Mouse (Mus musculus) MEL (cell line): ENCODE measurements around the gene Gfpt1. TPM values are rescaled to one million over a fixed set of nuclear protein-coding genes. Genes with fewer than 3 reads are reported as not detected.

Experiments used
- DNase-seq: peaks from one replicate; pipeline ENCODE4 v3.0.0; 2011; ENCODE audit warnings: low read depth, low spot score
- H3K27ac ChIP-seq: 2 replicates; pipeline ENCODE4 v1.5.1; 2012; ENCODE audit warnings: low read depth, mild to moderate bottlenecking, control low read depth, low read length, moderate library complexity; ENCODE audit not compliant: control insufficient read depth
- H3K27me3 ChIP-seq, 2 experiments: fragments of 150-350 bp in 1 of 2; sonication (generic) in 1 of 2; 2 replicates each; pipeline ENCODE4 v1.6.1; 2012; ENCODE audit warnings: low read length in 2 of 2, mild to moderate bottlenecking in 2 of 2, improper control_type of control experiment in 1 of 2, moderate library complexity in 1 of 2; ENCODE audit not compliant: insufficient read depth in 2 of 2, control insufficient read depth in 1 of 2
- H3K36me3 ChIP-seq, 2 experiments: 2 replicates each; pipeline ENCODE4 v1.6.1; 2012 to 2014; ENCODE audit warnings: low read length in 2 of 2, improper control_type of control experiment in 1 of 2, inconsistent platforms in 1 of 2, mild to moderate bottlenecking in 1 of 2; ENCODE audit not compliant: insufficient read depth in 2 of 2, control insufficient read depth in 1 of 2
- H3K4me1 ChIP-seq, 2 experiments: fragments of 150-350 bp in 1 of 2; sonication (generic) in 1 of 2; 2 replicates each; pipeline ENCODE4 v1.6.1; 2012; ENCODE audit warnings: low read length in 2 of 2, improper control_type of control experiment in 1 of 2, mild to moderate bottlenecking in 1 of 2; ENCODE audit not compliant: insufficient read depth in 2 of 2, control insufficient read depth in 1 of 2
- H3K4me3 ChIP-seq, 2 experiments: fragments of 150-350 bp in 1 of 2; sonication (generic) in 1 of 2; 2 replicates each; pipeline ENCODE4 v1.5.1; 2012; ENCODE audit warnings: low read depth in 2 of 2, low read length in 2 of 2, mild to moderate bottlenecking in 2 of 2, moderate library complexity in 2 of 2, control low read depth in 1 of 2, improper control_type of control experiment in 1 of 2; ENCODE audit not compliant: control insufficient read depth in 1 of 2, insufficient read depth in 1 of 2
- H3K79me2 ChIP-seq: 2 replicates; pipeline ENCODE4 v1.6.1; 2012; ENCODE audit warnings: mild to moderate bottlenecking, low read length, moderate library complexity; ENCODE audit not compliant: control insufficient read depth, poor library complexity, insufficient read depth
- H3K9ac ChIP-seq: 2 replicates; pipeline ENCODE4 v1.6.1; 2012; ENCODE audit warnings: low read depth, mild to moderate bottlenecking, control low read depth, low read length, moderate library complexity; ENCODE audit not compliant: control insufficient read depth, poor library complexity, severe bottlenecking
- H3K9me3 ChIP-seq: fragments of 150-350 bp; sonication (generic); replicated peaks from 2 replicates; pipeline ENCODE4 v1.6.1; 2012; ENCODE audit warnings: mild to moderate bottlenecking, low read length, improper control_type of control experiment, moderate library complexity; ENCODE audit not compliant: insufficient read depth
- CHD1 ChIP-seq: IDR thresholded peaks from 2 replicates; pipeline ENCODE4 v1.6.1; 2012; ENCODE audit warnings: low read depth, mild to moderate bottlenecking, inconsistent platforms, low read length, improper control_type of control experiment
- CTCF ChIP-seq, 3 experiments: IDR thresholded peaks in 2 of 3; conservative IDR thresholded peaks in 1 of 3; 2 replicates each; pipeline ENCODE4 v1.5.1; 2011 to 2012; ENCODE audit warnings: low read length in 3 of 3, low read depth in 2 of 3, mild to moderate bottlenecking in 2 of 3, improper control_type of control experiment in 1 of 3, inconsistent platforms in 1 of 3, mixed read lengths in 1 of 3, moderate library complexity in 1 of 3; ENCODE audit not compliant: control insufficient read depth in 1 of 3, insufficient read depth in 1 of 3, poor library complexity in 1 of 3, severe bottlenecking in 1 of 3
- ETS1 ChIP-seq: IDR thresholded peaks from 2 replicates; pipeline ENCODE4 v1.6.1; 2012; ENCODE audit warnings: low read depth, mild to moderate bottlenecking, inconsistent platforms, low read length, improper control_type of control experiment, moderate library complexity
- GABPA ChIP-seq: IDR thresholded peaks from 2 replicates; pipeline ENCODE4 v1.6.1; 2012; ENCODE audit warnings: low read depth, mild to moderate bottlenecking, inconsistent platforms, low read length, improper control_type of control experiment, moderate library complexity
- GATA1 ChIP-seq: IDR thresholded peaks from 2 replicates; pipeline ENCODE4 v1.6.1; 2011; ENCODE audit warnings: low read depth, low read length, improper control_type of control experiment
- JUND ChIP-seq: IDR thresholded peaks from 2 replicates; pipeline ENCODE4 v1.6.1; 2011; ENCODE audit warnings: low read depth, mild to moderate bottlenecking, improper control_type of control experiment, low read length
- MAZ ChIP-seq: IDR thresholded peaks from 2 replicates; pipeline ENCODE4 v1.6.1; 2012; ENCODE audit warnings: low read depth, mild to moderate bottlenecking, inconsistent platforms, low read length, improper control_type of control experiment
- MEF2A ChIP-seq: IDR thresholded peaks from 2 replicates; pipeline ENCODE4 v1.6.1; 2014; ENCODE audit warnings: low read depth, mild to moderate bottlenecking, inconsistent platforms, low read length, improper control_type of control experiment; ENCODE audit not compliant: poor library complexity, insufficient replicate concordance, severe bottlenecking; ENCODE audit errors: extremely low read depth
- MXI1 ChIP-seq: IDR thresholded peaks from 2 replicates; pipeline ENCODE4 v1.6.1; 2011; ENCODE audit warnings: mild to moderate bottlenecking, low read depth, low read length, improper control_type of control experiment
- MYB ChIP-seq: IDR thresholded peaks from 2 replicates; pipeline ENCODE4 v1.6.1; 2011; ENCODE audit warnings: mild to moderate bottlenecking, low read depth, low read length, improper control_type of control experiment
- NRF1 ChIP-seq: IDR thresholded peaks from 2 replicates; pipeline ENCODE4 v1.6.1; 2014; ENCODE audit warnings: low read depth, mild to moderate bottlenecking, inconsistent platforms, low read length, improper control_type of control experiment, moderate library complexity; ENCODE audit not compliant: poor library complexity, insufficient read depth, severe bottlenecking
- POLR2AphosphoS5 ChIP-seq: IDR thresholded peaks from 2 replicates; pipeline ENCODE4 v1.6.1; 2012; ENCODE audit warnings: low read depth, borderline replicate concordance, mild to moderate bottlenecking, inconsistent platforms, low read length, moderate library complexity, mixed read lengths
- RCOR1 ChIP-seq: IDR thresholded peaks from 2 replicates; pipeline ENCODE4 v1.6.1; 2012; ENCODE audit warnings: low read depth, mild to moderate bottlenecking, inconsistent platforms, low read length, improper control_type of control experiment
- SIN3A ChIP-seq: IDR thresholded peaks from 2 replicates; pipeline ENCODE4 v1.6.1; 2012; ENCODE audit warnings: low read length, improper control_type of control experiment, inconsistent platforms
- TAL1 ChIP-seq: IDR thresholded peaks from 2 replicates; pipeline ENCODE4 v1.6.1; 2012; ENCODE audit warnings: mild to moderate bottlenecking, inconsistent platforms, low read length, moderate library complexity, mixed read lengths
- TBP ChIP-seq: IDR thresholded peaks from 2 replicates; pipeline ENCODE4 v1.8.0; 2011; ENCODE audit warnings: low read depth, low read length, improper control_type of control experiment
- UBTF ChIP-seq: IDR thresholded peaks from 2 replicates; pipeline ENCODE4 v1.6.1; 2012; ENCODE audit warnings: low read depth, mild to moderate bottlenecking, inconsistent platforms, low read length, improper control_type of control experiment, moderate library complexity, borderline replicate concordance; ENCODE audit not compliant: insufficient read depth
- USF1 ChIP-seq: IDR thresholded peaks from 2 replicates; pipeline ENCODE4 v1.6.1; 2014; ENCODE audit warnings: low read depth, mild to moderate bottlenecking, inconsistent platforms, low read length, improper control_type of control experiment, moderate library complexity
- USF2 ChIP-seq, 2 experiments: IDR thresholded peaks; 2 replicates each; pipeline ENCODE4 v1.6.1; 2011 to 2012; ENCODE audit warnings: improper control_type of control experiment in 2 of 2, low read length in 2 of 2, borderline replicate concordance in 1 of 2, inconsistent platforms in 1 of 2, low read depth in 1 of 2, mild to moderate bottlenecking in 1 of 2; ENCODE audit not compliant: insufficient read depth in 1 of 2
- ZC3H11A ChIP-seq: IDR thresholded peaks from 2 replicates; pipeline ENCODE4 v1.6.1; 2012; ENCODE audit warnings: low read depth, mild to moderate bottlenecking, inconsistent platforms, low read length, improper control_type of control experiment
- ZMIZ1 ChIP-seq: IDR thresholded peaks from 2 replicates; pipeline ENCODE4 v1.6.1; 2012; ENCODE audit warnings: low read depth, mild to moderate bottlenecking, inconsistent platforms, low read length, improper control_type of control experiment, moderate library complexity
- polyA plus RNA-seq, 2 experiments: library from polyadenylated mRNA; stranded (reverse) in 1 of 2; unstranded in 1 of 2; fragments of >175 nt in 1 of 2; fragments of >200 nt in 1 of 2; gene quantifications; 2 replicates each; pipeline versions ENCODE4 v1.2.1 to v1.2.4; 2012; ENCODE audit warnings: low replicate concordance in 2 of 2, low read depth in 1 of 2; ENCODE audit not compliant: insufficient read length in 2 of 2, insufficient read depth in 1 of 2, missing spikeins in 1 of 2
- total RNA-seq: library from RNA; depleted of rRNA; stranded (reverse); fragments of 300-350 nt; gene quantifications from 2 replicates; pipeline ENCODE4 v1.2.3, GENCODE M21; 2012

Gfpt1 gene
- total and polyA plus RNA-seq, 3 experiments = 29.6 to 69.3 (median 33.5) TPM

GRCm38 (mm10) chr6:87130628-87131027 lies 88.0 kb downstream of the Gfpt1 start:
- Histone ChIP-seq H3K27me3 (peaks cover 5 to 9% of the 10 kb centered on the region in 2 experiments), H3K4me3 (no peak overlapping the region), H3K36me3 (no peaks in the 10 kb centered on the region), H3K79me2 (no peaks in the 10 kb centered on the region), H3K4me1 (no peaks in the 10 kb centered on the region), H3K27ac (no peak overlapping the region), H3K9ac (no peak overlapping the region), H3K9me3 (no peaks in the 10 kb centered on the region)
- DNase-seq = no peak
- TF ChIP-seq GABPA (no peak), MEF2A (no peak), TAL1 (no peak), CTCF (IDR thresholded peaks at IDR 0.05 in 2 of 3, conservative IDR thresholded peaks at IDR 0.05 in 1 of 3; ENCODE audit: control insufficient read depth in 1 of 3, insufficient read depth in 1 of 3, low read depth in 2 of 3, low read length in 3 of 3, poor library complexity in 1 of 3, severe bottlenecking in 1 of 3) (no peak), MXI1 (no peak), ZC3H11A (no peak), USF1 (no peak), NRF1 (no peak), ETS1 (no peak), TBP (no peak), ZMIZ1 (no peak), GATA1 (no peak), USF2 (IDR thresholded peaks at IDR 0.05; ENCODE audit: borderline replicate concordance in 1 of 2, insufficient read depth in 1 of 2, low read depth in 1 of 2, low read length in 2 of 2) (no peak), JUND (no peak), MAZ (no peak), SIN3A (no peak), CHD1 (no peak), POLR2AphosphoS5 (no peak)

GRCm38 (mm10) chr6:87131078-87131477 lies 88.4 kb downstream of the Gfpt1 start:
- Histone ChIP-seq H3K4me3 (no peak overlapping the region), H3K36me3 (no peaks in the 10 kb centered on the region), H3K27me3 (peaks cover 5 to 8% of the 10 kb centered on the region in 2 experiments), H3K79me2 (no peaks in the 10 kb centered on the region), H3K27ac (no peak overlapping the region), H3K4me1 (no peaks in the 10 kb centered on the region)
- DNase-seq = no peak
- no peak for TF ChIP-seq MYB
- TF ChIP-seq RCOR1 = no peak
- TF ChIP-seq UBTF = no peak
- peak; percentile 14 to 30 (median 24); a peak in 3 of 6 replicates for TF ChIP-seq CTCF (IDR thresholded peaks at IDR 0.05 in 2 of 3, conservative IDR thresholded peaks at IDR 0.05 in 1 of 3; ENCODE audit: control insufficient read depth in 1 of 3, insufficient read depth in 1 of 3, low read depth in 2 of 3, low read length in 3 of 3, poor library complexity in 1 of 3, severe bottlenecking in 1 of 3)
- TF ChIP-seq, all 39 proteins: peak for 1
- no peak overlapping the region for H3K9ac ChIP-seq
- no peaks in the 10 kb centered on the region for H3K9me3 ChIP-seq
